In genomic region chr13:65241627-65242318, GRCm38 (mm10) we compare ENCODE assay signal across 8 mouse cellular contexts. TPM values are rescaled to one million over a fixed set of nuclear protein-coding genes. Genes with fewer than 3 reads are reported as not detected.
DNase-seq lines count a peak whose midpoint lies in the region; ATAC-seq and TF ChIP-seq lines count a peak whose summit lies in the region.

No protein-coding gene starts in this region.

- DNase-seq in adrenal gland, postnatal 14 days, result peak; percentile 30
- DNase-seq in adrenal gland, adult 8-10 months, result no peak
- DNase-seq in right cerebral cortex, adult 18-20 months, result peak; percentile 24
- no peak for DNase-seq in right cerebral cortex, postnatal 36 days (ENCODE audit: low spot score in 2 of 2)
- no peak for DNase-seq in heart, postnatal 0 days (ENCODE audit: low spot score)
- DNase-seq in liver, postnatal 0 days, result peak; percentile 75
- no peak for DNase-seq in urinary bladder, adult 2 months (ENCODE audit: low spot score)

- H3K27ac ChIP-seq in heart, postnatal 0 days (ENCODE audit: low read depth), result peak overlapping the region; percentile 97
- H3K27ac ChIP-seq in liver, postnatal 0 days (ENCODE audit: low read depth), result peak overlapping the region; percentile 94

- peaks cover 9% of the 10 kb centered on the region for H3K4me1 ChIP-seq in heart, postnatal 0 days (ENCODE audit: control insufficient read depth, insufficient read depth)
- H3K4me1 ChIP-seq in liver, postnatal 0 days (ENCODE audit: insufficient read depth), result peaks cover 19% of the 10 kb centered on the region

- ATAC-seq in heart, postnatal 0 days (ENCODE audit: insufficient read depth, low read depth), result peak; percentile 7; the same call in 1 of the 2 replicates
- ATAC-seq in liver, postnatal 0 days, result peak; percentile 18
- ATAC-seq in neutrophil, adult 5-6 weeks (ENCODE audit: extremely low read depth, insufficient number of reproducible peaks, low FRiP score, poor library complexity, severe bottlenecking), result peak; percentile 7; the same call in 1 of the 2 replicates

- no peaks in the 10 kb centered on the region for H3K27me3 ChIP-seq in heart, postnatal 0 days (ENCODE audit: control insufficient read depth, insufficient read depth, low read length)
- H3K27me3 ChIP-seq in liver, postnatal 0 days (ENCODE audit: insufficient read depth, low read length), result no peaks in the 10 kb centered on the region

- peaks cover 3% of the 10 kb centered on the region; the same call in 1 of the 2 replicates for H3K9me3 ChIP-seq in heart, postnatal 0 days (replicated peaks; ENCODE audit: control insufficient read depth, low read length)
- 0 out of 2 replicates have a peak, but pooled peaks cover 2% of the 10 kb centered on the region for H3K9me3 ChIP-seq in liver, postnatal 0 days (ENCODE audit: low read length)

- TF ChIP-seq EP300 in heart, postnatal 0 days (IDR thresholded peaks at IDR 0.05; ENCODE audit: low read depth), result no peak
- no peak for TF ChIP-seq EP300 in liver, postnatal 0 days (IDR thresholded peaks at IDR 0.05; ENCODE audit: low read depth)

- peak overlapping the region; percentile 99 for H3K4me2 ChIP-seq in heart, postnatal 0 days (ENCODE audit: low read depth, low read length)
- peak overlapping the region; percentile 96 for H3K4me2 ChIP-seq in liver, postnatal 0 days (ENCODE audit: low read depth, low read length)

- no peaks in the 10 kb centered on the region for H3K36me3 ChIP-seq in heart, postnatal 0 days (replicated peaks; ENCODE audit: control insufficient read depth, insufficient read depth, low read length)
- H3K36me3 ChIP-seq in liver, postnatal 0 days (replicated peaks; ENCODE audit: insufficient read depth, low read length), result no peaks in the 10 kb centered on the region

- 2% methylated on average over 51 of the region's 51 CpGs for WGBS in heart, postnatal 0 days
- WGBS in liver, postnatal 0 days (ENCODE audit: insufficient replicate concordance), result 1% methylated on average over 50 of the region's 51 CpGs

- peak overlapping the region; percentile 66 for H3K9ac ChIP-seq in heart, postnatal 0 days (replicated peaks; ENCODE audit: low read depth, low read length)
- peak overlapping the region; percentile 81 for H3K9ac ChIP-seq in liver, postnatal 0 days (replicated peaks)

- TF ChIP-seq CTCF in heart, postnatal 0 days (IDR thresholded peaks at IDR 0.05; ENCODE audit: low read depth), result no peak
- TF ChIP-seq CTCF in liver, postnatal 0 days (IDR thresholded peaks at IDR 0.05; ENCODE audit: low read depth), result no peak

- H3K4me3 ChIP-seq in heart, postnatal 0 days (ENCODE audit: low read depth, low read length), result peak overlapping the region; percentile 84
- peak overlapping the region; percentile 91 for H3K4me3 ChIP-seq in liver, postnatal 0 days (ENCODE audit: low read depth, low read length)

RNA-seq across cellular contexts. Expression of gene Gm10775, which starts 17.6 kb away (rescaled TPM):
- total RNA-seq in adrenal gland, postnatal 14 days (2021), result not detected in 2 replicates
- under 1 TPM in 1 of 4 experiments, not detected in 3; 0.28 TPM for total RNA-seq in adrenal gland, adult 8-10 months (2022)
- total RNA-seq in heart, postnatal 0 days (2014; rRNA removed; ENCODE audit: low replicate concordance), result not detected in 2 replicates
- polyA plus RNA-seq in heart, postnatal 0 days (2015; fragmentation: Nextera tagmentation; extraction: Ambion mirVana), result not detected in 2 replicates
- polyA plus RNA-seq in liver, postnatal 0 days (2015; fragmentation: Nextera tagmentation; extraction: Ambion mirVana), result not detected in 2 replicates
- not detected in 2 replicates for total RNA-seq in neutrophil, adult 5-6 weeks (2017)
- 0.07 and 0.08 TPM in 2 replicates for polyA plus RNA-seq in urinary bladder, adult 2 months (2012; rRNA removed)

RNA-seq across cellular contexts. Expression of gene Nlrp4f, which starts 36.0 kb away (rescaled TPM):
- not detected in 2 replicates for total RNA-seq in adrenal gland, postnatal 14 days (2021)
- total RNA-seq in adrenal gland, adult 8-10 months (2022), result under 1 TPM; 0.30 to 0.40 (median 0.33) TPM
- not detected in 2 replicates for total RNA-seq in heart, postnatal 0 days (2014; rRNA removed; ENCODE audit: low replicate concordance)
- polyA plus RNA-seq in heart, postnatal 0 days (2015; fragmentation: Nextera tagmentation; extraction: Ambion mirVana), result not detected in 2 replicates
- not detected in 2 replicates for polyA plus RNA-seq in liver, postnatal 0 days (2015; fragmentation: Nextera tagmentation; extraction: Ambion mirVana)
- not detected in 2 replicates for total RNA-seq in neutrophil, adult 5-6 weeks (2017)
- 0.14 and 0.18 TPM in 2 replicates for polyA plus RNA-seq in urinary bladder, adult 2 months (2012; rRNA removed)

RNA-seq across cellular contexts. Expression of gene Zfp369, which starts 36.8 kb away (rescaled TPM):
- total RNA-seq in adrenal gland, postnatal 14 days (2021), result 27.9 and 29.9 TPM in 2 replicates
- total RNA-seq in adrenal gland, adult 8-10 months (2022), result 10 to 100 TPM; 24.5 to 41.4 (median 32.6) TPM
- total RNA-seq in heart, postnatal 0 days (2014; rRNA removed; ENCODE audit: low replicate concordance), result 21.1 and 27.6 TPM in 2 replicates
- polyA plus RNA-seq in heart, postnatal 0 days (2015; fragmentation: Nextera tagmentation; extraction: Ambion mirVana), result 5.2 and 6.2 TPM in 2 replicates
- polyA plus RNA-seq in liver, postnatal 0 days (2015; fragmentation: Nextera tagmentation; extraction: Ambion mirVana), result 2.5 and 2.7 TPM in 2 replicates
- total RNA-seq in neutrophil, adult 5-6 weeks (2017), result 46.9 and 56.2 TPM in 2 replicates
- 27.5 and 34.2 TPM in 2 replicates for polyA plus RNA-seq in urinary bladder, adult 2 months (2012; rRNA removed)

Comparison
In these comparisons a context has a peak if more than half of its experiments do, and no peak if none do; other contexts are left out.
1. DNase-seq: peak in adrenal gland, postnatal 14 days (single experiment), right cerebral cortex, adult 18-20 months (single experiment) and liver, postnatal 0 days (single experiment); none in adrenal gland, adult 8-10 months (single experiment), right cerebral cortex, postnatal 36 days (0 of 2), heart, postnatal 0 days (single experiment) and urinary bladder, adult 2 months (single experiment).
2. Peak in every context shown above with its lines, with median percentiles within 50 percentile points of each other: ATAC-seq.